Mouse (Mus musculus): ENCODE results near the gene Gm14862. TPM values are rescaled to one million over a fixed set of nuclear protein-coding genes. Genes with fewer than 3 reads are reported as not detected.

Gene Gm14862
- polyA plus RNA-seq, 1 experiment = not detected

- H3K27me3 ChIP-seq (replicated peaks; ENCODE audit: control insufficient read depth, insufficient read depth, low read length) = no peaks in the 10 kb centered on the region
- no peaks in the 10 kb centered on the region for H3K4me1 ChIP-seq (ENCODE audit: control insufficient read depth, insufficient read depth, low read length)
- no peak overlapping the region for H3K27ac ChIP-seq (ENCODE audit: insufficient read depth, low read depth, low read length)
- WGBS = 70% methylated on average over 3 of the region's 3 CpGs
- no peak for TF ChIP-seq POLR2A (IDR thresholded peaks at IDR 0.05; ENCODE audit: low read depth, low read length)
- TF ChIP-seq CTCF (conservative IDR thresholded peaks at IDR 0.05; ENCODE audit: insufficient read depth, insufficient read length, low read depth, low read length) = no peak
- peak; percentile 34 for DNase-seq
- no peaks in the 10 kb centered on the region for H3K36me3 ChIP-seq (ENCODE audit: control insufficient read depth, insufficient read depth, low read length)
- no peak overlapping the region for H3K4me3 ChIP-seq (ENCODE audit: insufficient read depth, low read depth, low read length)
Observed at GRCm38 (mm10) chrX:9222412-9223221, 34.1 kb downstream of the Gm14862 start.

- H3K36me3 ChIP-seq (ENCODE audit: control insufficient read depth, insufficient read depth, low read length) = no peaks in the 10 kb centered on the region
- no peaks in the 10 kb centered on the region for H3K27me3 ChIP-seq (replicated peaks; ENCODE audit: control insufficient read depth, insufficient read depth, low read length)
- no peak for TF ChIP-seq POLR2A (IDR thresholded peaks at IDR 0.05; ENCODE audit: low read depth, low read length)
- no peak for TF ChIP-seq CTCF (conservative IDR thresholded peaks at IDR 0.05; ENCODE audit: insufficient read depth, insufficient read length, low read depth, low read length)
- WGBS = 75% methylated on average over 4 of the region's 4 CpGs
- H3K27ac ChIP-seq (ENCODE audit: insufficient read depth, low read depth, low read length) = no peak overlapping the region
- no peak for DNase-seq
- no peaks in the 10 kb centered on the region for H3K4me1 ChIP-seq (ENCODE audit: control insufficient read depth, insufficient read depth, low read length)
- H3K4me3 ChIP-seq (ENCODE audit: insufficient read depth, low read depth, low read length) = no peak overlapping the region
Observed at GRCm38 (mm10) chrX:9221736-9222135, 35.0 kb downstream of the Gm14862 start.

- Histone ChIP-seq H3K4me3 (ENCODE audit: insufficient read depth, low read depth, low read length) (no peak overlapping the region), H3K36me3 (ENCODE audit: control insufficient read depth, insufficient read depth, low read length) (no peaks in the 10 kb centered on the region), H3K4me1 (ENCODE audit: control insufficient read depth, insufficient read depth, low read length) (no peaks in the 10 kb centered on the region), H3K27me3 (replicated peaks; ENCODE audit: control insufficient read depth, insufficient read depth, low read length) (no peaks in the 10 kb centered on the region), H3K27ac (ENCODE audit: insufficient read depth, low read depth, low read length) (no peak overlapping the region)
- peak; percentile 50 for TF ChIP-seq CTCF (conservative IDR thresholded peaks at IDR 0.05; ENCODE audit: insufficient read depth, insufficient read length, low read depth, low read length)
- no peak for TF ChIP-seq POLR2A (IDR thresholded peaks at IDR 0.05; ENCODE audit: low read depth, low read length)
- DNase-seq = peak; percentile 61
- 15% methylated on average over 6 of the region's 6 CpGs for WGBS
Observed at GRCm38 (mm10) chrX:9221206-9221605, 35.5 kb downstream of the Gm14862 start.

GRCm38 (mm10) chrX:9219570-9219969, 37.1 kb downstream of the Gm14862 start:
- no peak overlapping the region for H3K27ac ChIP-seq (ENCODE audit: insufficient read depth, low read depth, low read length)
- 79% methylated on average over 3 of the region's 3 CpGs for WGBS
- DNase-seq = no peak
- H3K36me3 ChIP-seq (ENCODE audit: control insufficient read depth, insufficient read depth, low read length) = no peaks in the 10 kb centered on the region
- H3K4me1 ChIP-seq (ENCODE audit: control insufficient read depth, insufficient read depth, low read length) = no peaks in the 10 kb centered on the region
- no peaks in the 10 kb centered on the region for H3K27me3 ChIP-seq (replicated peaks; ENCODE audit: control insufficient read depth, insufficient read depth, low read length)
- no peak overlapping the region for H3K4me3 ChIP-seq (ENCODE audit: insufficient read depth, low read depth, low read length)
- no peak for TF ChIP-seq CTCF (conservative IDR thresholded peaks at IDR 0.05; ENCODE audit: insufficient read depth, insufficient read length, low read depth, low read length)

GRCm38 (mm10) chrX:9216244-9216643, 40.5 kb downstream of the Gm14862 start:
- TF ChIP-seq POLR2A (IDR thresholded peaks at IDR 0.05; ENCODE audit: low read depth, low read length) (no peak), CTCF (conservative IDR thresholded peaks at IDR 0.05; ENCODE audit: insufficient read depth, insufficient read length, low read depth, low read length) (0 out of 2 replicates have a peak, but pooled peaks have one; percentile 11)
- no peaks in the 10 kb centered on the region for H3K36me3 ChIP-seq (ENCODE audit: control insufficient read depth, insufficient read depth, low read length)
- no peaks in the 10 kb centered on the region for H3K4me1 ChIP-seq (ENCODE audit: control insufficient read depth, insufficient read depth, low read length)
- H3K4me3 ChIP-seq (ENCODE audit: insufficient read depth, low read depth, low read length) = no peak overlapping the region
- H3K27ac ChIP-seq (ENCODE audit: insufficient read depth, low read depth, low read length) = no peak overlapping the region
- 98% methylated on average over 2 of the region's 2 CpGs for WGBS
- no peaks in the 10 kb centered on the region for H3K27me3 ChIP-seq (replicated peaks; ENCODE audit: control insufficient read depth, insufficient read depth, low read length)
- DNase-seq = no peak

- Histone ChIP-seq H3K4me1 (ENCODE audit: control insufficient read depth, insufficient read depth, low read length) (0 out of 2 replicates have a peak, but pooled peaks cover 3% of the 10 kb centered on the region), H3K4me3 (ENCODE audit: insufficient read depth, low read depth, low read length) (no peak overlapping the region), H3K27ac (ENCODE audit: insufficient read depth, low read depth, low read length) (no peak overlapping the region), H3K27me3 (replicated peaks; ENCODE audit: control insufficient read depth, insufficient read depth, low read length) (no peaks in the 10 kb centered on the region), H3K36me3 (ENCODE audit: control insufficient read depth, insufficient read depth, low read length) (no peaks in the 10 kb centered on the region)
- peak; percentile 29 for DNase-seq
- WGBS = 36% methylated on average over 2 of the region's 2 CpGs
- no peak for TF ChIP-seq POLR2A (IDR thresholded peaks at IDR 0.05; ENCODE audit: low read depth, low read length)
- no peak for TF ChIP-seq CTCF (conservative IDR thresholded peaks at IDR 0.05; ENCODE audit: insufficient read depth, insufficient read length, low read depth, low read length)
Observed at GRCm38 (mm10) chrX:9205121-9205520, 51.6 kb downstream of the Gm14862 start.

- 0 out of 2 replicates have a peak, but pooled peaks cover 3% of the 10 kb centered on the region for H3K4me1 ChIP-seq (ENCODE audit: control insufficient read depth, insufficient read depth, low read length)
- no peak overlapping the region for H3K4me3 ChIP-seq (ENCODE audit: insufficient read depth, low read depth, low read length)
- no peak for TF ChIP-seq CTCF (conservative IDR thresholded peaks at IDR 0.05; ENCODE audit: insufficient read depth, insufficient read length, low read depth, low read length)
- TF ChIP-seq POLR2A (IDR thresholded peaks at IDR 0.05; ENCODE audit: low read depth, low read length) = no peak
- peak; percentile 54 for DNase-seq
- no peaks in the 10 kb centered on the region for H3K27me3 ChIP-seq (replicated peaks; ENCODE audit: control insufficient read depth, insufficient read depth, low read length)
- H3K36me3 ChIP-seq (ENCODE audit: control insufficient read depth, insufficient read depth, low read length) = no peaks in the 10 kb centered on the region
- H3K27ac ChIP-seq (ENCODE audit: insufficient read depth, low read depth, low read length) = peak overlapping the region; percentile 85
- WGBS = 29% methylated on average over 7 of the region's 7 CpGs
Observed at GRCm38 (mm10) chrX:9202781-9203405, 53.8 kb downstream of the Gm14862 start.
